Mouse (Mus musculus) lung, adult 2 months (tissue): ENCODE results near the gene Vti1a.

ENCODE experiments used
- CTCF ChIP-seq: fragments of 200-500 bp; IDR thresholded peaks from 2 replicates; pipeline ENCODE4 v1.5.1; 2011; ENCODE audit warnings: mild to moderate bottlenecking, low read length, control low read depth; ENCODE audit not compliant: insufficient read depth
- POLR2A ChIP-seq: fragments of 200-500 bp; IDR thresholded peaks from 2 replicates; pipeline ENCODE4 v1.6.1; 2011; ENCODE audit warnings: low read depth, mild to moderate bottlenecking, control low read depth, low read length, borderline replicate concordance; ENCODE audit errors: extremely low read depth

GRCm38 (mm10) chr19:55579310-55579709 is 263.2 kb downstream of the Vti1a start:
- no peak for TF ChIP-seq CTCF
- TF ChIP-seq POLR2A, result no peak
